Comparison of ENCODE assay signal across 32 mouse cellular contexts in genomic region chr7:68298381-68299076, GRCm38 (mm10). TPM values are rescaled to one million over a fixed set of nuclear protein-coding genes. Genes with fewer than 3 reads are reported as not detected.
A peak's percentile ranks its signal among the peaks of the same experiment; 100 is the strongest.
DNase-seq lines count a peak whose midpoint lies in the region; ATAC-seq and TF ChIP-seq lines count a peak whose summit lies in the region.
"Had no signal": no experiment of that assay in that cellular context is flagged by ENCODE, and none has a peak within 500 bp of the region (broad histone marks: within the 10 kb centered on the region; RNA-seq: fewer than 3 reads in every experiment).

No protein-coding gene starts in this region.

- no peak overlapping the region for H3K27ac ChIP-seq in left cerebral cortex, adult 2 months
- H3K27ac ChIP-seq: embryonic facial prominence, embryonic 12.5 days; forebrain, embryonic 13.5 days; heart, embryonic 10.5 days; hindbrain, embryonic 10.5 days; kidney, embryonic 15.5 days; limb, embryonic 13.5 days; liver, embryonic 12.5 days; midbrain, embryonic 12.5 days; neural tube, embryonic 12.5 days had no signal

- TF ChIP-seq CTCF in left cerebral cortex, adult 2 months (IDR thresholded peaks at IDR 0.05): no peak

- DNase-seq in left cerebral cortex, postnatal 14 days (ENCODE audit: low spot score in 2 of 2): peak; percentile 35 to 55
- DNase-seq in left cerebral cortex, adult 2 months (ENCODE audit: extremely low spot score in 1 of 2, low spot score in 2 of 2): no peak
- peak; percentile 53 for DNase-seq in CD4-positive helper T cell, adult 2 months (ENCODE audit: low read depth, low spot score)
- DNase-seq in brain, adult 2 months (ENCODE audit: low read depth, low spot score): peak; percentile 56
- DNase-seq in right cerebral cortex, postnatal 25 days: peak; percentile 16
- no peak for DNase-seq in adrenal gland, postnatal 25 days
- DNase-seq: adrenal gland, postnatal 36 days; cerebellum, adult 11-12 months; cerebellum, postnatal 10 days; gastrocnemius, postnatal 10 days; kidney, adult 11 months; kidney, postnatal 36 days; layer of hippocampus, postnatal 36 days; lung, adult 2 months; lung, postnatal 14 days; retina, postnatal 1 day; spleen, adult 18-20 months; thymus, postnatal 4 days had no signal

- H3K4me3 ChIP-seq in left cerebral cortex, adult 2 months: no peak overlapping the region
- H3K4me3 ChIP-seq: embryonic facial prominence, embryonic 12.5 days; forebrain, embryonic 13.5 days; heart, embryonic 10.5 days; hindbrain, embryonic 10.5 days; kidney, embryonic 15.5 days; limb, embryonic 13.5 days; liver, embryonic 12.5 days; midbrain, embryonic 12.5 days; neural tube, embryonic 12.5 days had no signal

- ATAC-seq in erythroid progenitor cell, adult 5-6 weeks (replicated peaks; ENCODE audit: low FRiP score, poor library complexity, severe bottlenecking): no peak
- ATAC-seq: forebrain, embryonic 13.5 days; hindbrain, embryonic 16.5 days; liver, embryonic 12.5 days had no signal

- intact Hi-C loops in left cerebral cortex, postnatal 14 days (cut with DNase I): no loop called here
- intact Hi-C loops in left cerebral cortex, adult 2 months (cut with DNase I): no loop called here

RNA-seq across cellular contexts. Expression of gene Fam169b, which starts 24.9 kb away (rescaled TPM):
- total RNA-seq in left cerebral cortex, postnatal 14 days (2021): 1 to 10 TPM in 1 of 2 experiments, under 1 TPM in 1; 0.42 to 1.1 TPM
- 1 to 10 TPM in 1 of 2 experiments, under 1 TPM in 1; 0.63 to 1.4 TPM for total RNA-seq in left cerebral cortex, adult 2 months (2021)
- 2.2 and 2.5 TPM in 2 replicates for total RNA-seq in erythroid progenitor cell, adult 5-6 weeks (2015; ENCODE audit: low replicate concordance)
- 0.51 and 3.0 TPM in 2 replicates for total RNA-seq in erythroid progenitor cell, adult 5-6 weeks (2017; ENCODE audit: low replicate concordance)
- 0.81 TPM in 1 of 2 replicates, not detected in the other for total RNA-seq in adrenal gland, postnatal 25 days (2021)

RNA-seq across cellular contexts. Expression of gene Pgpep1l, which starts 34.5 kb away (rescaled TPM):
- total RNA-seq in left cerebral cortex, postnatal 14 days (2021): under 1 TPM in 1 of 2 experiments, not detected in 1; 0.44 TPM
- total RNA-seq in left cerebral cortex, adult 2 months (2021): 1 to 10 TPM; 1.9 to 3.1 TPM
- total RNA-seq in erythroid progenitor cell, adult 5-6 weeks (2015; ENCODE audit: low replicate concordance): not detected in 2 replicates
- not detected in 2 replicates for total RNA-seq in erythroid progenitor cell, adult 5-6 weeks (2017; ENCODE audit: low replicate concordance)
- not detected in 2 replicates for total RNA-seq in adrenal gland, postnatal 25 days (2021)
- total RNA-seq: adrenal gland, postnatal 36 days; granulocyte monocyte progenitor cell, adult 5-6 weeks; megakaryocyte progenitor cell, adult 5-6 weeks; monocyte, adult 5-6 weeks had no signal

Comparison
In these comparisons a context has a peak if more than half of its experiments do, and no peak if none do; other contexts are left out.
1. DNase-seq: peak in left cerebral cortex, postnatal 14 days (2 of 2), CD4-positive helper T cell, adult 2 months (single experiment), brain, adult 2 months (single experiment) and right cerebral cortex, postnatal 25 days (single experiment); none in left cerebral cortex, adult 2 months (0 of 2) and adrenal gland, postnatal 25 days (single experiment).